Mouse (Mus musculus) gastrocnemius, adult 18-20 months (tissue): ENCODE results near the gene Prpf6. TPM values are rescaled to one million over a fixed set of nuclear protein-coding genes. Genes with fewer than 3 reads are reported as not detected.

ENCODE experiments used
- DNase-seq: peaks from one replicate; pipeline ENCODE4 v3.0.0; 2021; ENCODE audit warnings: low spot score
- total RNA-seq, 2 experiments: library from RNA; stranded (reverse); gene quantifications; 2 replicates each; pipeline ENCODE4 v1.2.3; 2021

Gene Prpf6
- total RNA-seq, 2 experiments from 2014 or later, result 30.8 to 34.2 TPM

DNA sequence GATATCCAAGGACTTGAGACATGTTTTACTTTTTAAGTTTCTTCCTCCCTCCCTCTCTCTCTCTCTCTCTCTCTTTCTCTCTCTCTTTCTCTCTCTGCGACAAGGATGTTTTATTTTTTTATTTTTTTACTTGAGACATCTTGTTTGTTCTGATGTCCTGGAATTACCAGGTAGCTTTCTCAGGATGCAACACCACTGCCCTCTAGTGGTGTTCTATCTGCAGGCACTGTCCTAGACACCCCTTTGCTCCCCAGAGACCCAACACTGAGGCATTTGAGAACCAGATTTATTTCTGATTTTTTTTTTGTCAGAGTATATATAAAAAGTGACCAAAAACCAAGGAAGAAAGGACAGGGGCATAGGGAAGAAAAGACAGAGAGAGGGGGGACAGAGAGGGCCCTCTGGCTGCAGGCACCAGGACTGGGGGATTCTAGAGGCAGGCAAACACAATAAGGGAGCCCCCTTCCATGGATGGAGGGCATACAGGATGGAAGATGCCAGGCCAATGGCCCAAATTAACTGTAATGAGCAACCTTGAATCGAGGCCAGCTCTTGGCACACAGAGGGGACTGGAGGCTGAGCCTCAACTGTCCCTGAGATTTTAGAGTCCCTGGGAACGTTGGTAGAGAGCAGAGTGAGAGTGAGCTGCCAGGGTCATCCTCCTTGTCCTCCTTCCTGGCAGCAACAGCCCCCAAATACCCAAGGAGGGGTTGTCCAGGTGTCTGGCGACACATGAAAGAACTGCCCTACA is 3.5 kb downstream of the Prpf6 start:
- peak; percentile 56 for DNase-seq

DNA sequence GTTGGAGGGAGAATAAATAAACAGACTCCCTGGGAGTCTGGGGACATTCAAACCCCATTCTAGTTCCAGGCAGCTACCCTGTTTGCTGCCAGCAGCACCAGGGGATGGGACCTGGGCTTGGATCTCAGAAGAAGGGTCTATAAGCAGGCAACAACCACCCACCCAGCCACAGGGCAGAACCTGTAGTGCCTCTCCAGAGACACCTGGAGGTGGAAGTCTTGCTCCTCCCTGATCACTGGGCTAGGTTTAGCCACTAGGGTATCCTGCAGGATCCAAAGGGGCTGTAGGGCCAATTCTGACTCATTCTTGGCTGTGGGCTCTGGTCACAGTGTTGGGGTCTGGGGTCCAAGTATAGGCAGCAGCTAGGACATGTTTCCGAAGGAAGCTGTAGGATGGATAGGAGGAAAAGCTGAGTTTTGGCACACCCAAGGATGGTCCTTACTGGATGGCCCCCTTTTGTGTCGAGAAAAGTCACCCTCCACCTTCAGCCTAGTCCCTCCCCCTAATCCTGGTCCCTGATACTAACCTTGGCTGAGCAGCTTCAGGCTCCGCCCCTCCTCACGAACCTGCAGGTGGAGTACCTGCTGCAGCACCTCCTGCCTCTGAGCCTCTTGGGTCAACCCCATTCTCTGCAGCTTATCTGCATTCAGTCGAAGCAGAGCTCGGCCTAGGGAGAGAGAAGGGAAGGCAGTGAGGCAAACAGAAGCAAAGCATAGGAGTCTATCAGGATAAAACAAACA is 4.7 kb downstream of the Prpf6 start:
- DNase-seq, result no peak

DNA sequence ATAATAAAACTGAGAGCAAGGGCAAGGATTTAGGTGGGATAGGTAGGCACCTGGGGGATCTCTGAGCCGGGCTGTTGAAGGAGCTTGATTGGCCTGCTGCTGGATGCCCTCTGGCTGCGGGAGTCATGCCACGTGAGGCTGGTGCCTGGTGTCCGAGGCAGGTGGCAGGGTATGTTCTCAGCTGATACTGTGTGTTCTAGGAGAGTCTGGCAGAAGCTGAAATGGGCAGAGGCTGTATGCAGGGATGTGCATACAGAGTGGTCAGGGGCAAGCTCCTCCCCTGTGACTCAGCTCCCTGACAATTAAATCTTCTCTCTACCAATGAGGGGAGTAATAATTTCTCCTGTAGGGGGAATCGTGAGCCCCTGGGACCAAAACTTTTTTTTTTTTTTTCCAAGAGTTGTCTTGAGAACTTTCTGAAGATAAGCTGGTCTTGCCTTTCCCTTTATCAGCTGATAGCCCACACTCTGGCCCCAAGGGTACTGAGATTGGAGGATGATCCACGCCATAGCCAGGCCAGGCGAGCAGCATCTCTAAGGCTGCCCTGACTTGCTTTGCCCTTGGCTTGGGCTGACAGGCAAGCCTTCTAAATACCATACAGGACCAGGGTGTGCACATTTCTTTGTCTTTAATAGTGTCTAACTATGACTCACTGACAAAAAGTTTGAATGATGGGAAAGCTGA is 5.9 kb downstream of the Prpf6 start:
- DNase-seq, result peak; percentile 43

DNA sequence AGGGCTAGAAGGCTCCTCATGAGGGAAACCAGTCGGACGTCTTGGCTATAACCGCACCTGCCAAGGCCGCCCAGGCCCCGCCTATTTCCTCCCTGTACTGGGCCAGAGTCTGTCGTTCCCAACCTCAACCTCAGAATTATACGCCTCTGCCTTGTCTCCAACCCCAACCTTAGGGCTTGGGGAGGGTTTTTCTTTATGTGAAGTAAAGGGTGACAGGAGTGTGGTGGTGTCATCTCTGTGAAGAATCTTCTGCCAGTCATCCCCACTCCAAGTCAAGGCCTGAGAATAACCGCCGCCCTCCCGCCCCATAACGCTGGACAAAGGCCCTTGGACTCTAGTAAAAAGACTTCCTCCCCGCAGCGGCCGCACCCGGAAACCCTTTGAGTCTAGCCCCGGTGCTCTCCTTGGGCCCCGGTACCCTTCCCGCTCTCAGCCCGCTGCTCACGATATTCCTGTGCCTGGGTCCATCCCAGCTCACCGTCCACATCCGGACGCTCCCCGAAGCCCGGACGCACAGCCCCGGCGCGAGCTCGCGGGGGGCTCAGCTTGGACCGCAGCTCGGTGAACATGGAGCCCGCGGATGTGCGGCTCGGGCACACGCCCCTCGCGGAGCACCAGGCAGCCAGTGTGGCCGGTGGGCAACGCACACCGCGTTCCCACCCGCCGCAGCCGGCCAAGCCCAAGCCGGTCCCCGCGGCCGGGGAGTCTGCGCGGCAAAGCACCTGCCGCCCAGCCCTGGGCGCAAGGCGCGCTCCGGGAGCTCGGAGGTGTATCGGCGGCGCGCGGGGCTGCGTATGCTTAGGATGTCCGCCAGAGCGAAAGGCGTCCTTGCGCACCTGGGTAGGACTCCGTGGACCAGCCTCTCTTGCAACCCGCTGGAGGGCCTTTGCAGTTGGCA is 7.0 kb downstream of the Prpf6 start, which contains the start of gene Samd10:
Gene Samd10, minus strand, starts transcription at position 759 of the 898 bp plus-strand sequence.
- DNase-seq, result peak; percentile 40

DNA sequence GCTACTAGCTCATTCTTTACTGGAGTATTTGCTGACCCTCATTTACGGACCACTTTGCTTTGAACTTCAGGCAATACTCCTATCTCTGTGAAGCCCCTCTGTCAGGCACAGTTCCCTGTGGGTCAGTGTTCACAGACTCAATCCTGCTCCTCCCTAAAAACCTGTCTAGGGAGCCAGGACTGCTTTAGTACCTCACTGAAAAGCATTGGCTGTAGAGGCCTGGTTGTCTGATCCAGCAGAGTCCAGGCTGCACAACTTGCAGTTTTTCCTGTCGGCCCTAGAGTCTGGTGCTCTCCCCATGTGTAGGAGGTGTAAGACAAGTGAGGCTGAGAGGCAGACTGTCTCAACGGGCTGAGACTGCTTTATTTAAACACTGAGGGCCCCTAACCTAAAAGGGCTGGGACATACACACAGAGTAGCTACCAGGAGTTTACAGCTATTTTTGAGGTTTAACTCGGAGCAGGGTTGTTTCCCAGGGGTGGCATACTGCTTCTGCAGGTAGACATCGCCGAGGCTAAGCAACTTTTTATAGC is 8.6 kb downstream of the Prpf6 start:
- no peak for DNase-seq

DNA sequence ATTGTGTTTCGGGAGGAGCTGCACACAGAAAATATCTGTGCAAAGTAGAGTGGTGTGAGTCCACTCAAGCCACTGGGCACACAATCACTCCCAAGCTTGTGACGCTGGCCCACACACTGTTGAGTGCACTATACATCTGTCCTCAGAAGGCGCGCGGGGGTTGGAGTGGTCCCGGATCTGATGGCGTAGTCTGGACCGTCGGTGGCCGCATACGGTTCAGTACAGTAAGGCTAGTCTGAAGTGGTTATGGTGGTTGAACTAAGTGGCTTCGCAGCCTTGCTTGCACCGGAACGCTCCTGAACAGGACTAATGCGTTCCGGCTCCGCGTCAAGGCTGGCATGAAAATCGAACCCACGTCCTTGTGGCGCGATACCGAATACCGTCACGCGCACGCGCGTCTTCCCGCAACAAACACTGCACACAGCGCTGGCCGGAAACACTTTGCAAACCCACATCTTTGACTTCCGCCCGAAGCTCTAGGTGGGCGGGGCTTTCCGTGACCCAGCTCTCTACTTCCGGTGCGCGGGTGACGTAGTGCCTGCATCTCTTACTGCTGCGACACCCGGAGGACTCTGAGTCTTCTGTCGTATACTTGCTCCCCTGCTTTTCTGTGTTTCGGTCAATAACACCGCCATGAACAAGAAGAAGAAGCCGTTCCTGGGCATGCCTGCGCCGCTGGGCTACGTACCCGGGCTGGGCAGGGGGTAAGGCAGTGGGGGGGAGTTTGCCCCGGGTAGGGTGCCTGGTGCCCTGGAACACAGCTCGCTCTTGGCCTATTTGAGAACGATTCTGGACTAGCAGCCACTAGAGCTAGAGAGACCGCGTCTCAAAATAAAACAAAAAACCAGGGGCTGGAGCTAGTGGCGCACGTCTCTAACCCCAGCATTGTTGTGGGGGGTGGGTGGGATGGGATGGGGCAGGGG is 9.4 kb downstream of the Prpf6 start:
- peak; percentile 97 for DNase-seq

DNA sequence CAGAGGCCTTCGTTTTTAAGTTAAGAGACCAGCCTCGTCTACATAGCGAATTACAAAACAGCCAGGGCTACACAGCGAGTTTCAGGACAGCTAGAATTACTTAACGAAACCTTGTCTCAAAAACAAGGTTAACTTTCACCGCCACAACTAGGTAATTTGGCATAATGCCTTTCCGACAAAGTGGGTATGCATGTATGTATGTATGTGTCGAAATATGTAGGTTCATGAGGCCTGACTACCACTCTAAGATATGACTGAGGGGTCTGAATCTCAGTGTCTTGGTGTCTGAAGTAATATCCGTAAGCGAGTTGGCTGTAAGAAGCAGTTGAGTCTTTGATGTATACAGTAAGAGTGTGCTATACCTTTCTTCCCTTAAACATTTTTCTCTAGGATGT is 10.1 kb downstream of the Prpf6 start:
- DNase-seq, result no peak

DNA sequence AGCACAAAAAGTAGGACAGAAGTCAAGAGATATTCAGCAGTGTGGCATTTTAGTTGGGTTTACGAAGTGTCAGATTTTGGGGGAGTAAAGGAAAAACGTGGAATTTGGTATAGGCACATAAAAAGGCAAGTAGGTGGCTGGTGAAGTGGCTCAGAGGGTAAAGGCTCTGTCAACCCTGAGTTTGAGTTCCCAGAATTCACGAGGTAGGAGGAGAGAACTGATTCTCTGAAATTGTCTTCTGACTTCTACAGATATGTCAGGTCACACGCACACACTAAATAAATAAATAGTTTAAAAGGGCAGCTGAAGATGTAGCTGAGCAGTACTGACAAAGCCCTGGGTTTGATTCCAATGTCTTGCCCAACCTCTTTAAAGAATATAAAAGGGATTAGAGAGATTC is 10.7 kb downstream of the Prpf6 start:
- DNase-seq, result no peak

DNA sequence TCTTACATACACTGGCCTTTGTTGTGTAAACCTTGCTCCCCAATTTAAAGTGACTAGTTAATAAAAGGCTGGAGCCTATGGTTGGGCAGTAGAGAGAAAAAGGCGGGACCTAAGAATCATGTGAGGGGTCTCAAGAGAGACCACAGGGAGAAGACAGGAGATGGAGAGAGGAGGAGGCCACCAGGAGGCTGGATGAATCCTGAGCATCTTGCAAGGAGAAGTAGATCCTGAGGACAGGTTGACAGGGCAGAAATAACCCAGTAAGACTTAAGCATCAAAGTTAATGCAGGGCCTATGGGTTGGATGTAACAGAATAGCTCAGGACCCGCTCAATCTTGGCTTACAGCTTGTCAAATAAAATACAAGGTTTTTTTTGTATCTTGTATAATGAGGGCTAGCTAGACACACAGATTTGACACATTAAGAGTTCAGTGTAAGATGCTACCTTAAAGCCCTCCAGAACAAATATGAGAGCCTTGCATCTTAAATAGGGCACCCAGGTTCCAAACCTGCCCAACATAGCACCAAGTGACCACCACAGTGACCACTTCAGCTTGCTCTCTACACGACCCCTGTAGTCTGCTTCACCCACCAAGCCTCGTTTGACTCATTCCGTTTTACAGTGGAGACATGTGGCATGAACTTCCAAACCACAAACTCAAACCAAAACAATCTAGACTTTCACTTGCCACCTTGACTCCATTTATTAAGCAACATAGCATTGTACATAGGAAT is 27.3 kb downstream of the Prpf6 start:
- DNase-seq, result no peak

DNA sequence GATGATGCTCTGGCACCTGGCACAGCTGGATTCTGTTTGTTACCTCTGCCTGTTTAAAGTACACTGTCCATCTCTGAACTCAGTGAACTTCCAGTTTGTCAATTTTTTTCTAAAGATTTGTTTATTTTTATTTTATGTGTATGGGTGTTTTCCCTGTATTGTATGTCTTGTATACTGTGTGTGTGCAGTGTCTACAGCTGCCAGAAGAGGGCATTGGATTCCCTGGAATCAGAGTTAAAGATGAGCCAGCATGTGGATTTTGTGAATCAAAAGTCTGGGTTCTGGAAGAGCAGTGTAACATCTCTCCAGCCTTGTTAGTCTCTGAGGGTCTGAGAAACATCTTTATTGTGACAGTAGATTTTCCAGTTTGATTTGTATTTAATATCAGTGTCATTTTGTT is 31.7 kb downstream of the Prpf6 start:
- peak; percentile 7 for DNase-seq

DNA sequence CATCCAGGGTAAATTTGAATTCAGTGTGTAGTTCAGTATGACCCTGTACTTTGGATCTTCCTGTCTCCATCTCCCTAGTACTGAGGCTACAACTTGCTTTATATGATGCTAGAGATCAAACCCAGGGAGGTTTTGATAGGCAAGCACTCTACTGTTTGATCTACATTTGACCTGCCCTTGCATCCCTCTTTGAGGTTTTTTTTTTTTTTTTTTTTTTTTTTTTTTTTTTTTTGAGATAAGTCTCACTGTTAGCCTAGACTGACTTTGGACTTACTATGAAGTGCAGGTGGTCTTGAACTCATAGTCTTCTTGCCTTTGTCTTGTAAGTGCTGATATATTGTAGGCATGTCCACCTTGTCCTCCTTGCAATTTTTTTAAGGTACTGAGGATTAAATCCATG is 36.8 kb downstream of the Prpf6 start:
- no peak for DNase-seq

DNA sequence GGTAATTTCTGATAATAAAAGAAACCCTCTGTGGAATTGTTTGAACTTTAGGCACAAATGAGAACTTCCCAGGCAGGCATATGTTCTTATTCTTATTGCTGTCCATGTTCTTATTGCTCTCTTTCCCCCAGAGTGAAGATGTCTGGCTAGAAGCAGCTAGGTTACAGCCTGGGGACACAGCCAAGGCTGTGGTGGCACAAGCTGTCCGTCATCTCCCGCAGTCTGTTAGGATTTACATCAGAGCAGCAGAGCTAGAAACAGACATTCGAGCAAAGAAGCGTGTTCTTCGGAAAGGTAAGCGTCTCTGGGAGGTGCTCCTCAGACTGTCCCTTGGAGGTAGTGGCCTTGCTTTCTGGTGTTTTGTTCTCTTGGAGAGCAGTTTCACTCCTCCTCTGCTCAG is 41.0 kb downstream of the Prpf6 start:
- DNase-seq, result no peak

DNA sequence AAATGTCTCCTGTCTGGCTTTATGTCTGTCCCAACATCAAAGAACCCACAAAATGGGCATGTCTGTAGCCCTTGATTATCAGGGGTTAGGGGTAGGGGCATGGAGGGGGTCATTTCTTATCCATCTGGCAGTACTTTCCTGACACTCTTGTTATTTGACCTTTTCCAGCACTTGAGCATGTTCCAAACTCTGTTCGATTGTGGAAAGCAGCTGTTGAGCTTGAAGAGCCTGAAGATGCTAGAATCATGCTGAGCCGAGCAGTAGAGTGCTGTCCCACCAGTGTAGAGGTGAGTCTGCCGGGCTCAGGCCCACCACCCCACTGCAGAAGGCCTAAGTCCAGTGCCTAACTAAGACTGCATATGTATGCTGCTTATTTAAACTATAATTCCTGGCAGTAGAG is 44.2 kb downstream of the Prpf6 start:
- DNase-seq, result no peak

DNA sequence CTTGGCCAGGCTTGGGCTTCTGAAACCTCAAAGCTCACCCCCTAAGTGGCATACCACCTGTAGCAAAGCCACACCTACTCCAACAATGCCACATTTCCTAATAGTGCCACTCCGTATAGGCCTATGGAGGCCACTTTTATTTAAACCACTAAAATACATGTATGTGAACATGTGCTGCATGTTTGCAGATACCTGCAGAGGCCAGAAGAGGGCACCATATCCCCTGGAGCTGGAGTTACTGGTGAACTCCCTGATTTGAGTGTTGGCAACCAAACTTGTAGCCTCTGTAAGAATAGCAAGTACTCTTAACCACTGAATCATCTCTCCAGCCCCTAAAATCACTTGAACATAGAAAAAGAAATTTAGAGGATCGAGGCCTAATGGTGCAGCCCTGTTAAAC is 52.7 kb downstream of the Prpf6 start:
- no peak for DNase-seq

DNA sequence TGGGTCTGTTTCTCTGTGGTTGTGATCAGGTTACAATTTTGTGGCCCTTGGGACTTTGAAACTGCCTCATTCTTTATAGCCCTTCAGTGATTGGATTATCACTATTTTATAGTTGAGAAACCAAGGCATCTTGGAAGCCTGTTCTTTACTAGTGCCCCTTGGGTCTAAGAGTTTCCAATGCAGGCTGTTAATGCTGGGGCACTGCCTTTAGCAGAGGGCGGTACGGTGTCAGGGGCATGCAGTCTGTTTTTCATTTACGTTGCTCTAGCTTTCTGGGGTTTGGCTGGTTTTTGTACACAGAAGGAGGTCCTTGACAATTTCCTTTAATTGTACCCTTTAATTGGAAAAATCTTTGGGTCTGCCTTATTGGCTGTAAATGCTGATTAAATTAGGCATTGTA is 54.0 kb downstream of the Prpf6 start:
- no peak for DNase-seq

DNA sequence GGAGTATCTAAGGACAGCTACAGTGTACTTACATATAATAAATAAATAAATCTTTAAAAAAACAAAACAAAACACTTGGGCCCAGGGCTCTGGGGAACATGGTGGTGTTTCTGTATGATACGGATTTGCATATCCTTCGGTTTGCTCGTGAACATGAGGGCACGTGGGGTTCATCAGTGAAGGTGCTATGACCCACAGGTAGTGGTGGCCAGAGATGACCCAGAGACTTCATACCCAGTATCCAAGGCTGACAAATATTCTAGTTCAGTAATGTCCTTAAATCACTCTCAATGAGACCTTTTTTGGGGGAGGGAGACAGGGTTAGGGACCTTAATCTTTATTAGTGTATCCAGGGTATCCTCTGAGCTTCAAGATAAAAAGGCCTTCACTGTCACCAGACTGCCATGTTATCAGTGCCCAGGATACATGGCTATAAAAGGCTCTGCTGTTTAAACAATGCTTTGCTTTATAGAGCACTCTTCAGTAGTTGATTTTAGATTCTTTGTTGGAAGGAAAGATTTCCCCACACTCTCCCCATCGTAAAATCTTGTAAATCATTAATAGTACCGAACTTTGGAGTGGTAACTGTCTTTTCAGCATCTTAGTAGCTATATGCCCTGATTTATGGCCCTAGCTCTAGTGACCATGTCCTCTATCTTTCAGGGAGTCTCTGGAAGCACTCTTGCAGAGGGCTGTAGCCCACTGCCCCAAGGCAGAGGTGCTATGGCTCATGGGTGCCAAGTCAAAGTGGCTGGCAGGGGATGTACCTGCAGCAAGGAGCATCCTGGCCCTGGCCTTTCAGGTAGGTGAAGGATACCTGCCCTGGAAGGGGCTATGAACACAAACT is 55.2 kb downstream of the Prpf6 start:
- no peak for DNase-seq

DNA sequence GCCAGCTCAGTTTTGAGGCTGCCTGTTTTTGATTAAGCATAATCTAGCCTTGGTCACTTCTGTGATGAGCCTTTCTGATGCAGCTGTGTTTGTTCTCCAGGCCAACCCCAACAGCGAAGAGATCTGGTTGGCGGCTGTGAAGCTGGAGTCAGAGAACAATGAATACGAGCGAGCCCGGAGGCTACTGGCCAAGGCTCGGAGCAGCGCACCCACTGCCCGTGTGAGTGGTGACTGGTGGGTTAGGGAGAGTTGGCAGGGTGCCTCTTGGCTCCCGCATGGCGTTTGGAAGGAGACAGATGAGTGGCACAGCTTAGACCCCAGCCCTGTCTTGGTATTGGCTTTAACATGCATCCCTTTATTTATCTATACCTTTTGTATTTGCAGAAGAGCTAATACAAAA is 57.3 kb downstream of the Prpf6 start:
- DNase-seq, result no peak

DNA sequence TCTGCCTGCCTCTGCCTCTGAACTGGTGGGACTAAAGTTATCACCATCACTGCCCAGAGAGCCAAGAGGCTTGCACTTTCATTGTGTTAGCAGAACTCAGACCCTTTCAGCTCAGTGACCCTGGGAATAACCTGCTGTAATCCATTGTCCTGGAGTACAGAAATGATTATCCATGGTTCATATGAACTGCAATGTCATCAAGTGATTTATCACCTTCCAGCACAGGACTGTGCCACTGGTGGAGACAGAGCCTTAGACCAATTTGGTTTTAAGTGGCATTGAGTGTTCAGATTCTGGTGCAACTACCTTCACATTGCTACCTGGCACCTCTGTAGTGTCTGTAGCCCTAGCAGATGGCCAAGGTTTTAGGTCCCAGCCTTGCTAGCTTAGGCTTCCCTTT is 61.4 kb downstream of the Prpf6 start:
- DNase-seq, result no peak
